Mouse (Mus musculus): ENCODE measurements at regions not wholly inside any gene's neighbourhood (a gene's known extent, or its start where the extent isn't known, plus 50 kb on each side); places are given as distances from the start of the nearest gene placed in this dataset.
A peak's percentile ranks its signal among the peaks of the same experiment; 100 is the strongest.

DNA sequence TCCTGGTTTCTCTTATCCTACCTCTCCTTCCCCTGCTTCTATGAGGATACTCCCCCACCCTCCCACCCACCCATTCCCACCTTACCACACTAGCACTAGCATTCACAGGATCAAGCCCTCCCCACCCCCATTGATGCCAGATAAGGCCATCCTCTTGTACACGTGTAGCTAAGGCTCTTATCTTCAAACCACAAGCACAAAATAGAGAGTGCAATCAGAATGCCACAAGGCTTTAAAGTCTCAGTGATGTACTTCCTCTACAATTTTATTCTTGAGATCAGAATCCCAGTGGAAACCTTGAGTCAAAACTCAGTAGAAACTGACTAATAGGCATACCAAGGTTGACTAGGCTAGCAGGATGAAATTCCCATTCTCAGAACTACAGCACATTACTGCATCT lies 348.4 kb downstream of the Speer2 start:
- WGBS = 55% methylated on average over 1 of the region's 1 CpGs
- H3K27me3 ChIP-seq = no peaks in the 10 kb centered on the region
- no peak overlapping the region for H3K27ac ChIP-seq
- H3K36me3 ChIP-seq = no peaks in the 10 kb centered on the region
- no peak overlapping the region for H3K4me3 ChIP-seq
- no peak for ATAC-seq (ENCODE audit: insufficient number of reproducible peaks, insufficient read depth, low FRiP score, low TSS enrichment, low read depth)
- H3K4me2 ChIP-seq = no peak overlapping the region
- H3K9ac ChIP-seq = no peak overlapping the region
- H3K9me3 ChIP-seq = no peaks in the 10 kb centered on the region
- H3K4me1 ChIP-seq = no peaks in the 10 kb centered on the region

DNA sequence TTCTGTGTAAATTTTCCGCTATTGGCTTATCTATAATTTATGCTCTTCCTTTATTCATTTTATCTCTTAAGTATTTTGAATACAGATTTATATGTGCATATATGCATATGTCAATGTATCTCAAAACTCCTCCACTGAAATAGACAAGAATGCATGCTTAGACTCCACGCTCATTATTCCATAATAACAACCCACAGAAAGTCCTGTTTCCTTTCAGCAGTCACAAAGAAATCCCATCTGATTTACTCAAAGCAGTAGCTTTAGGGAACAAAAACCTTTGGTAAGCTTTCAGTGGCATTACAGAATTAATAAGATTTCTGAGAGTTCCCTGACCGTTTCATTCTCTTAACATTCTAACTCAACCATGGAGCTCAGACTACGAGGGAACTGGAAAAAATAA lies 386.2 kb downstream of the Speer2 start:
- Histone ChIP-seq H3K36me3 (no peaks in the 10 kb centered on the region), H3K4me1 (no peaks in the 10 kb centered on the region), H3K27me3 (no peaks in the 10 kb centered on the region), H3K4me2 (no peak overlapping the region), H3K27ac (no peak overlapping the region), H3K4me3 (no peak overlapping the region), H3K9me3 (no peaks in the 10 kb centered on the region), H3K9ac (no peak overlapping the region)
- ATAC-seq (ENCODE audit: insufficient number of reproducible peaks, insufficient read depth, low FRiP score, low TSS enrichment, low read depth) = no peak
- WGBS = 56% methylated on average over 4 of the region's 4 CpGs

DNA sequence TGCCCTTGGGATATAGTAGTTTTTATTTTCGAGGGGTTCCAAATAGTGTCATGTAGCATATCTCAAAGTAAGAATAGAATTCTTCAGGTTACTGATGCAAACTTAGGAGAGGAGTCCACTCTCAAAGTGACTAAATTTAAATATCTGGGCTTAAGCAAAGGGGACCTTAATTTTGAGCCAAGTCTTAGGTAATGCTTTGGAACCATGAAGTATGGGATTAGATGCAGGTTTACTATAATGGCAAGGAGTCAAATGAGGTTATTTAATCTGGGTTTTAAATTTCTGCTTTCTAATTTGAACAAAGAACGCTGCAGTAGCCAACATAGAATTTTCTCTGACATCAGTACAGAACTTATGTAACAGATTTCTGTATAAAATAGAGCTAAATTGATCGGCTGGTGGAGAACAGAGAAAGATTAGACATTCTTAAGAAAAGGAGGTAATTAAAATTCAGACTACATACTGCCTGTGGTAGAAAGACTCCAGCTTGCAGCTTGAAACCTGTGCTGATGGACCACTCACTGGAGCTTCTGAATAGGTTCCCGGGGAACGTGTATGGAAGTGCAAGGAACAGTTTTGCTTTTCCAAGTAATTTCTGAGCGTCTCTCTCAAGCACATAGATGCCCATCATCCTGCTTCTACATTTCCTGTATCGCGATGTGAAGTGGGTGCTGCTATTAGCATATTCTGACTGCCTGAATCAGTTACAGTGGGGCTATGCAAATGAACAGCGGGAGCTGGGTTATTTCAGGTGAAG lies 394.3 kb downstream of the Speer2 start:
- no peak for ATAC-seq (ENCODE audit: insufficient number of reproducible peaks, insufficient read depth, low FRiP score, low TSS enrichment, low read depth)
- no peaks in the 10 kb centered on the region for H3K4me1 ChIP-seq
- WGBS = 32% methylated on average over 9 of the region's 9 CpGs
- no peaks in the 10 kb centered on the region for H3K9me3 ChIP-seq
- peak overlapping the region; percentile 26; the same call in 1 of the 2 replicates for H3K4me2 ChIP-seq
- no peak overlapping the region for H3K4me3 ChIP-seq
- no peak overlapping the region for H3K9ac ChIP-seq
- H3K27me3 ChIP-seq = no peaks in the 10 kb centered on the region
- H3K27ac ChIP-seq = no peak overlapping the region
- H3K36me3 ChIP-seq = no peaks in the 10 kb centered on the region

DNA sequence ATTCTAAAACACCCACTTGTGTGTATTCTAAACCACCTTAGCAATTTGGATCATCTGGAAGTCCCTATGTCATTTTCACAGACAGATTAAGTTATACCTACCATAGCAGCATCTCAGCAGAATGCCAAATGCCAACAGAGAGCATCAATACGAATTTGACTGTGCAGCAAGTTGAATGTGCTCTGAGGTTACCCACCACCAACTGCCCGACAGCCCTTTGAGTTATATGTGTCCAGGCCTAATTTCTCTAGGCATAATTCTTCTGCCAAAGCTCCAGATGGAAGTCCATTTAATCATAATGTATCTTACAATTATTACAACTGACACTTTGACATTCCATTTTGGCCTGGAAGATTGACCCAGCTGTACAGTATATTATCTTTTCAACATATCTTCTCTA lies 404.4 kb downstream of the Speer2 start:
- Histone ChIP-seq H3K4me1 (no peaks in the 10 kb centered on the region), H3K36me3 (no peaks in the 10 kb centered on the region), H3K27ac (no peak overlapping the region), H3K27me3 (no peaks in the 10 kb centered on the region), H3K9me3 (no peaks in the 10 kb centered on the region), H3K9ac (no peak overlapping the region), H3K4me3 (no peak overlapping the region), H3K4me2 (no peak overlapping the region)
- 79% methylated on average over 2 of the region's 2 CpGs for WGBS
- ATAC-seq (ENCODE audit: insufficient number of reproducible peaks, insufficient read depth, low FRiP score, low TSS enrichment, low read depth) = no peak

DNA sequence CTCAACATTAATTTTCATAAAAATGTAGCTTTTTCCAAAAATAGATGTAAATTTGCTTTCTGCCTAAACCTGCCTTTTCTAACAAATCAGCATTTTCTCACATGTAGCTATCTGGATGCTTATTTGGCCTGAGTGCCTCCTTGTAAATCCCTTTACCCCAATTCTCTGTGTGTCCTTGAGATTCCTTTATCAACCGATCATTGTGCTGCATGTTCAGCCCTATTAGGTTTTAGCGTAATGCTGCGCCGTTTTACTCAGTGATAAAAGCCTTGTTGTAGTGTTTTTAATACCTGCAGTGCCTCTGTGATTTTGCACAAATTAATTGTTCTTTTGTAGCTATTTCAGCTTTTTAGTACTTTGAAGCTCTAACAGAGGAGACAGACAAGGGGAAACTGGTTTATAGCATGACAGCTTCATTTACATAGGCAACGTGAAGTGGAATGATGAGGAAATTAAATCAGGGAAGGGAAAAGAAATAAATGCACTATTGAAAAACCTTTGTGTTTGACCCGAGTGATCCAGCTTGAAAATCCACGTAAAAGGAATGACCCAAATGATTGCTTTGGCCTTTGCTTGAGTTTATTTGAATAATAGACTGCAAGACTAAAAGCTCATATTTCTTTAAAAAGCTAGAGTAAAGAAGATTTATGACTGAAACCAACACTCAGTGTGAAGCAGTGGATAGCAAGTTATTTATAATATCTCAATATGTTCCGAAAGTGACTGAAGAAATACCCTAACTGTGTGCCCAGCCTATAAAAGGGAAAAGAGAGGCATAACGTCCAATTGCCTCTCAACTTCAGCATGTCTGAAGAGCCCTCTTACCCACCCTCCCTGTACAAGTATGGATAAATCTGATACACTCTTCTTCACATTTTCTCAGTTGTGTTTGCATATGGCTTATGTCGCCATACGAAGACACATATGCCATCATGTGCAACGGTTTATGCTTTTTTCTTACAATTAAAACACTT lies 438.6 kb downstream of the Speer2 start:
- Histone ChIP-seq H3K4me3 (no peak overlapping the region), H3K27ac (no peak overlapping the region), H3K9ac (no peak overlapping the region), H3K9me3 (no peaks in the 10 kb centered on the region), H3K4me1 (no peaks in the 10 kb centered on the region), H3K36me3 (no peaks in the 10 kb centered on the region), H3K4me2 (no peak overlapping the region), H3K27me3 (no peaks in the 10 kb centered on the region)
- WGBS = 78% methylated on average over 12 of the region's 12 CpGs
- no peak for ATAC-seq (ENCODE audit: insufficient number of reproducible peaks, insufficient read depth, low FRiP score, low TSS enrichment, low read depth)

Data from embryonic facial prominence, embryonic 13.5 days (tissue).